In genomic region chr5:147894455-147895076, GRCm38 (mm10) we compare ENCODE assay signal across 7 mouse cellular contexts. TPM values are rescaled to one million over a fixed set of nuclear protein-coding genes. Genes with fewer than 3 reads are reported as not detected.
DNase-seq lines count a peak whose midpoint lies in the region; ATAC-seq lines count a peak whose summit lies in the region.

Slc46a3 (minus strand) TSS chr5:147894815.

- H3K27ac ChIP-seq in intestine, embryonic 15.5 days, result no peak within 1 kb of the TSS
- peak within 1 kb of the TSS; percentile 72 for H3K27ac ChIP-seq in midbrain, embryonic 10.5 days (replicated peaks)

- peak; percentile 94 to 97 for DNase-seq in adrenal gland, adult 18-20 months (ENCODE audit: low spot score in 2 of 2)
- DNase-seq in embryo, embryonic 11 days, result peak; percentile 93
- peak; percentile 89 to 98 for DNase-seq in gastrocnemius, postnatal 36 days
- DNase-seq in left cerebral cortex, postnatal 25 days (ENCODE audit: low spot score in 2 of 2), result peak; percentile 91 to 96
- peak; percentile 97 for DNase-seq in midbrain, embryonic 10.5 days (ENCODE audit: low spot score)
- DNase-seq in right cerebral cortex, postnatal 4 days, result peak; percentile 85

- H3K4me1 ChIP-seq in intestine, embryonic 15.5 days (replicated peaks), result peaks cover 10% of the 10 kb centered on the region
- H3K4me1 ChIP-seq in midbrain, embryonic 10.5 days, result peaks cover 24% of the 10 kb centered on the region

- 0 out of 2 replicates have a peak, but pooled peaks cover 2% of the 10 kb centered on the region for H3K27me3 ChIP-seq in intestine, embryonic 15.5 days (replicated peaks)
- H3K27me3 ChIP-seq in midbrain, embryonic 10.5 days (ENCODE audit: low read depth, poor library complexity, severe bottlenecking), result peaks cover 37% of the 10 kb centered on the region

- H3K9me3 ChIP-seq in intestine, embryonic 15.5 days, result no peaks in the 10 kb centered on the region
- no peaks in the 10 kb centered on the region for H3K9me3 ChIP-seq in midbrain, embryonic 10.5 days (replicated peaks)

- peak; percentile 98 for ATAC-seq in intestine, embryonic 15.5 days

- no peaks in the 10 kb centered on the region for H3K36me3 ChIP-seq in intestine, embryonic 15.5 days
- no peaks in the 10 kb centered on the region for H3K36me3 ChIP-seq in midbrain, embryonic 10.5 days

- H3K4me2 ChIP-seq in intestine, embryonic 15.5 days (replicated peaks), result peak within 1 kb of the TSS; percentile 78

- under 1% methylated on average over 47 of the region's 47 CpGs for WGBS in intestine, embryonic 15.5 days
- WGBS in midbrain, embryonic 10.5 days, result under 1% methylated on average over 47 of the region's 47 CpGs

- intact Hi-C loops in gastrocnemius, postnatal 36 days (cut with DNase I), result no loop called here
- intact Hi-C loops in left cerebral cortex, postnatal 25 days (cut with DNase I), result no loop called here

- H3K9ac ChIP-seq in intestine, embryonic 15.5 days, result peak within 1 kb of the TSS; percentile 45; the same call in 1 of the 2 replicates

- peak within 1 kb of the TSS; percentile 54 for H3K4me3 ChIP-seq in intestine, embryonic 15.5 days (replicated peaks)
- H3K4me3 ChIP-seq in midbrain, embryonic 10.5 days, result peak within 1 kb of the TSS; percentile 70

RNA-seq across cellular contexts. Expression of gene Slc46a3, which starts in this region (rescaled TPM):
- 10 to 100 TPM; 10.3 to 13.0 TPM for total RNA-seq in adrenal gland, adult 18-20 months (2021)
- 1 to 10 TPM; 9.4 to 9.9 TPM for total RNA-seq in gastrocnemius, postnatal 36 days (2021)
- polyA plus RNA-seq in intestine, embryonic 15.5 days (2015; fragmentation: Nextera tagmentation; extraction: Ambion mirVana), result 7.6 and 11.7 TPM in 2 replicates
- total RNA-seq in left cerebral cortex, postnatal 25 days (2021), result 1 to 10 TPM; 7.6 to 8.6 TPM
- 3.0 and 4.5 TPM in 2 replicates for polyA plus RNA-seq in midbrain, embryonic 10.5 days (2016; fragmentation: Nextera tagmentation; extraction: Ambion mirVana)
